Comparison of ENCODE assay signal across 19 mouse cellular contexts in the genomic region with DNA sequence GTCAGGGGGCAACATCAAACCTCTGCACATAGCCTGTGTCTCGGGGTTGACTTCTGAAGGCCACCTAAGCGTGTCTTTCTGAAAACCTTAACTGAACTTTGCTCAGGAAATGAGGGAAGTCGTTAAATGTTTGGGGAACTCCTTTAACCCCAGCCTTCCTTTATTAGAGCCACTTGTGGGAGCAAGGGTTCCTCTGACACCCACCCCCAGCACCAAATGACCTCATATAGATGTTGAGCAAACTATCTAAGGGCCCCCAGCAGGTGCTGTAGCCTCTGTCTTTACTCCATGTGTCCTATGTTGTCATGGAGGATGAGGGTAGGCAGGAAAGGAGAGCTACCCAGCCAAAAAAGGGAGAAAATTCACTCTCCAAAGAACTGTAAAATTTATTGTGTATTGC. TPM values are rescaled to one million over a fixed set of nuclear protein-coding genes. Genes with fewer than 3 reads are reported as not detected.
DNase-seq lines count a peak whose midpoint lies in the region; ATAC-seq lines count a peak whose summit lies in the region.
"Had no signal": no experiment of that assay in that cellular context is flagged by ENCODE, and none has a peak within 500 bp of the region (broad histone marks: within the 10 kb centered on the region; RNA-seq: fewer than 3 reads in every experiment).

No protein-coding gene starts in this region.

- H3K4me3 ChIP-seq in embryonic facial prominence, embryonic 13.5 days, result no peak overlapping the region
- H3K4me3 ChIP-seq in embryonic facial prominence, embryonic 10.5 days, result no peak overlapping the region
- no peak overlapping the region for H3K4me3 ChIP-seq in midbrain, embryonic 13.5 days (replicated peaks)
- H3K4me3 ChIP-seq: forebrain, embryonic 13.5 days; heart, embryonic 12.5 days; hindbrain, embryonic 15.5 days had no signal

- no peak overlapping the region for H3K4me2 ChIP-seq in embryonic facial prominence, embryonic 13.5 days
- H3K4me2 ChIP-seq in midbrain, embryonic 13.5 days (replicated peaks), result no peak overlapping the region
- H3K4me2 ChIP-seq: forebrain, embryonic 13.5 days; heart, embryonic 12.5 days; hindbrain, embryonic 15.5 days had no signal

- ATAC-seq in embryonic facial prominence, embryonic 13.5 days (ENCODE audit: insufficient number of reproducible peaks, insufficient read depth, low FRiP score, low TSS enrichment, low read depth), result no peak
- ATAC-seq in granulocyte monocyte progenitor cell, adult 5-6 weeks (replicated peaks; ENCODE audit: poor library complexity, severe bottlenecking), result peak; percentile 67
- peak; percentile 69 for ATAC-seq in megakaryocyte progenitor cell, adult 5-6 weeks (replicated peaks; ENCODE audit: poor library complexity)
- no peak for ATAC-seq in midbrain, embryonic 13.5 days
- ATAC-seq: activated CD4-positive, CD25-positive, alpha-beta regulatory T cell, adult 4 months; forebrain, embryonic 13.5 days; forebrain, postnatal 0 days; Patski had no signal

- H3K9ac ChIP-seq in embryonic facial prominence, embryonic 13.5 days, result no peak overlapping the region
- no peak overlapping the region for H3K9ac ChIP-seq in midbrain, embryonic 13.5 days (replicated peaks)
- H3K9ac ChIP-seq: forebrain, embryonic 13.5 days; forebrain, postnatal 0 days; heart, embryonic 12.5 days; hindbrain, embryonic 15.5 days had no signal

- DNase-seq in embryonic facial prominence, embryonic 10.5 days (ENCODE audit: low spot score), result no peak
- DNase-seq in retina, postnatal 1 day, result peak; percentile 16
- no peak for DNase-seq in retina, embryonic 14.5 days (ENCODE audit: low spot score)
- no peak for DNase-seq in right cerebral cortex, postnatal 10 days (ENCODE audit: low spot score in 2 of 2)
- DNase-seq: adrenal gland, postnatal 14 days; cerebellum, adult 2 months; cerebellum, postnatal 14 days; forebrain, postnatal 0 days; gastrocnemius, postnatal 14 days had no signal

- H3K36me3 ChIP-seq in embryonic facial prominence, embryonic 13.5 days, result peaks cover 34% of the 10 kb centered on the region
- H3K36me3 ChIP-seq in embryonic facial prominence, embryonic 10.5 days (replicated peaks), result peaks cover 35% of the 10 kb centered on the region
- H3K36me3 ChIP-seq in midbrain, embryonic 13.5 days, result peaks cover 32% of the 10 kb centered on the region

- WGBS in embryonic facial prominence, embryonic 13.5 days, result 57% methylated on average over 3 of the region's 3 CpGs
- WGBS in embryonic facial prominence, embryonic 10.5 days, result 73% methylated on average over 3 of the region's 3 CpGs
- WGBS in midbrain, embryonic 13.5 days, result 79% methylated on average over 3 of the region's 3 CpGs

- H3K27me3 ChIP-seq in embryonic facial prominence, embryonic 13.5 days, result no peaks in the 10 kb centered on the region
- 0 out of 2 replicates have a peak, but pooled peaks cover 2% of the 10 kb centered on the region for H3K27me3 ChIP-seq in embryonic facial prominence, embryonic 10.5 days (replicated peaks; ENCODE audit: low read depth, poor library complexity, severe bottlenecking)
- H3K27me3 ChIP-seq in midbrain, embryonic 13.5 days, result no peaks in the 10 kb centered on the region
- H3K27me3 ChIP-seq: forebrain, embryonic 13.5 days; heart, embryonic 12.5 days; hindbrain, embryonic 15.5 days; Patski had no signal

- H3K9me3 ChIP-seq in embryonic facial prominence, embryonic 13.5 days, result no peaks in the 10 kb centered on the region
- no peaks in the 10 kb centered on the region for H3K9me3 ChIP-seq in embryonic facial prominence, embryonic 10.5 days
- no peaks in the 10 kb centered on the region for H3K9me3 ChIP-seq in midbrain, embryonic 13.5 days
- H3K9me3 ChIP-seq: forebrain, embryonic 13.5 days; hindbrain, embryonic 15.5 days had no signal

- H3K4me1 ChIP-seq in embryonic facial prominence, embryonic 13.5 days, result peaks cover 17% of the 10 kb centered on the region
- H3K4me1 ChIP-seq in embryonic facial prominence, embryonic 10.5 days, result peaks cover 34% of the 10 kb centered on the region
- no peaks in the 10 kb centered on the region for H3K4me1 ChIP-seq in midbrain, embryonic 13.5 days (replicated peaks)
- H3K4me1 ChIP-seq: forebrain, embryonic 13.5 days had no signal

- 0 out of 2 replicates have a peak overlapping the region, but pooled peaks have one; percentile 12 for H3K27ac ChIP-seq in embryonic facial prominence, embryonic 13.5 days
- H3K27ac ChIP-seq in embryonic facial prominence, embryonic 10.5 days (replicated peaks), result no peak overlapping the region
- H3K27ac ChIP-seq in midbrain, embryonic 13.5 days, result no peak overlapping the region
- H3K27ac ChIP-seq: forebrain, embryonic 13.5 days; hindbrain, embryonic 15.5 days had no signal

RNA-seq across cellular contexts. Expression of a gene that starts 5.4 kb away (rescaled TPM):
- polyA plus RNA-seq in embryonic facial prominence, embryonic 13.5 days (2015; fragmentation: Nextera tagmentation; extraction: Ambion mirVana), result 0.13 TPM in 1 of 2 replicates, not detected in the other
- polyA plus RNA-seq in embryonic facial prominence, embryonic 10.5 days (2016; fragmentation: Nextera tagmentation; extraction: Ambion mirVana), result not detected in 2 replicates
- 1.8 and 5.0 TPM in 2 replicates for total RNA-seq in granulocyte monocyte progenitor cell, adult 5-6 weeks (2014; fragmentation: Nextera tagmentation)
- total RNA-seq in granulocyte monocyte progenitor cell, adult 5-6 weeks (2017), result 1.2 and 5.3 TPM in 2 replicates
- 2.0 and 5.3 TPM in 2 replicates for total RNA-seq in megakaryocyte progenitor cell, adult 5-6 weeks (2015)
- total RNA-seq in megakaryocyte progenitor cell, adult 5-6 weeks (2017), result 2.5 and 2.9 TPM in 2 replicates
- polyA plus RNA-seq in midbrain, embryonic 13.5 days (2015; fragmentation: Nextera tagmentation; extraction: Ambion mirVana), result 0.27 and 0.50 TPM in 2 replicates
- total RNA-seq: gastrocnemius, postnatal 14 days had no signal
- polyA plus RNA-seq: forebrain, embryonic 13.5 days; heart, embryonic 12.5 days; hindbrain, embryonic 11.5 days had no signal

RNA-seq across cellular contexts. Expression of a gene that starts 52.2 kb away (rescaled TPM):
- 6.3 and 7.3 TPM in 2 replicates for polyA plus RNA-seq in embryonic facial prominence, embryonic 13.5 days (2015; fragmentation: Nextera tagmentation; extraction: Ambion mirVana)
- polyA plus RNA-seq in embryonic facial prominence, embryonic 10.5 days (2016; fragmentation: Nextera tagmentation; extraction: Ambion mirVana), result 1.4 and 2.1 TPM in 2 replicates
- 0.45 TPM in 1 of 2 replicates, not detected in the other for total RNA-seq in granulocyte monocyte progenitor cell, adult 5-6 weeks (2014; fragmentation: Nextera tagmentation)
- total RNA-seq in granulocyte monocyte progenitor cell, adult 5-6 weeks (2017), result not detected in 2 replicates
- 0.17 and 0.32 TPM in 2 replicates for total RNA-seq in megakaryocyte progenitor cell, adult 5-6 weeks (2015)
- 0.12 and 0.24 TPM in 2 replicates for total RNA-seq in megakaryocyte progenitor cell, adult 5-6 weeks (2017)
- polyA plus RNA-seq in midbrain, embryonic 13.5 days (2015; fragmentation: Nextera tagmentation; extraction: Ambion mirVana), result 3.9 and 4.7 TPM in 2 replicates

Comparison
In these comparisons a context has a peak if more than half of its experiments do, and no peak if none do; other contexts are left out.
1. ATAC-seq: peak in granulocyte monocyte progenitor cell, adult 5-6 weeks (single experiment) and megakaryocyte progenitor cell, adult 5-6 weeks (single experiment); none in embryonic facial prominence, embryonic 13.5 days (single experiment) and midbrain, embryonic 13.5 days (single experiment).